Mouse (Mus musculus) limb, embryonic 10.5 days (tissue): ENCODE data around the gene BC024978. TPM values are rescaled to one million over a fixed set of nuclear protein-coding genes. Genes with fewer than 3 reads are reported as not detected.

Source experiments
- DNase-seq: peaks from one replicate; pipeline ENCODE4 v3.0.0-alpha.2; 2017; ENCODE audit warnings: low spot score
- H3K27ac ChIP-seq: fragments of 300-500 bp; sonication (generic); 2 replicates; pipeline ENCODE4 v1.5.1; 2016; ENCODE audit warnings: mild to moderate bottlenecking
- H3K27me3 ChIP-seq: fragments of 300-500 bp; sonication (generic); 2 replicates; pipeline ENCODE4 v1.6.1; 2016; ENCODE audit warnings: low read depth, mild to moderate bottlenecking; ENCODE audit not compliant: poor library complexity, severe bottlenecking
- H3K36me3 ChIP-seq: fragments of 300-500 bp; sonication (generic); 2 replicates; pipeline ENCODE4 v1.6.1; 2016; ENCODE audit warnings: mild to moderate bottlenecking, moderate library complexity
- H3K4me1 ChIP-seq: fragments of 300-500 bp; sonication (generic); 2 replicates; pipeline ENCODE4 v1.6.1; 2016
- H3K4me3 ChIP-seq: fragments of 300-500 bp; sonication (generic); 2 replicates; pipeline ENCODE4 v1.5.1; 2016; ENCODE audit warnings: mild to moderate bottlenecking, moderate library complexity
- H3K9me3 ChIP-seq: fragments of 300-500 bp; sonication (generic); replicated peaks from 2 replicates; pipeline ENCODE4 v1.6.1; 2016; ENCODE audit warnings: mild to moderate bottlenecking
- WGBS: fragments of 180-500 bp; shearing (Covaris S2); methylation state at CpG from one replicate; pipeline ENCODE4 v1.1.7; 2016; 5-methylcytosine and 5-hydroxymethylcytosine counted together
- polyA plus RNA-seq: library from polyadenylated mRNA; unstranded; fragments of >200 nt; fragmentation: Nextera tagmentation; extraction: Ambion mirVana; gene quantifications from 2 replicates; pipeline ENCODE4 v1.2.1, GENCODE M21; 2016

Gene BC024978
- polyA plus RNA-seq, 1 experiment from 2014 or later: 4.5 TPM

- WGBS: 5% methylated on average over 8 of the region's 8 CpGs
- peaks cover 55% of the 10 kb centered on the region for H3K36me3 ChIP-seq
- peaks cover 50% of the 10 kb centered on the region for H3K4me1 ChIP-seq
- H3K27ac ChIP-seq: peak overlapping the region; percentile 98
- peak overlapping the region; percentile 66 for H3K4me3 ChIP-seq
- H3K9me3 ChIP-seq: no peaks in the 10 kb centered on the region
- DNase-seq: no peak
- H3K27me3 ChIP-seq: no peaks in the 10 kb centered on the region
Measured at GRCm38 (mm10) chr7:27165696-27166095, 29.9 kb upstream of the BC024978 start.

GRCm38 (mm10) chr7:27166229-27166613 is 29.4 kb upstream of the BC024978 start:
- Histone ChIP-seq H3K9me3 (no peaks in the 10 kb centered on the region), H3K36me3 (peaks cover 53% of the 10 kb centered on the region), H3K27me3 (no peaks in the 10 kb centered on the region), H3K4me1 (peaks cover 50% of the 10 kb centered on the region), H3K4me3 (peak overlapping the region; percentile 66), H3K27ac (peak overlapping the region; percentile 98)
- DNase-seq: peak; percentile 90
- under 1% methylated on average over 42 of the region's 43 CpGs for WGBS

GRCm38 (mm10) chr7:27166614-27167474 is 28.7 kb upstream of the BC024978 start, which contains the start of gene Egln2:
Gene Egln2 (minus strand): TSS chr7:27166802.
- Histone ChIP-seq H3K27ac (peak within 1 kb of the TSS; percentile 98), H3K9me3 (no peaks in the 10 kb centered on the region), H3K4me1 (peaks cover 46% of the 10 kb centered on the region), H3K4me3 (peak within 1 kb of the TSS; percentile 66), H3K36me3 (peaks cover 50% of the 10 kb centered on the region), H3K27me3 (no peaks in the 10 kb centered on the region)
- WGBS: 2% methylated on average over 61 of the region's 61 CpGs
- DNase-seq: peak; percentile 99

DNA sequence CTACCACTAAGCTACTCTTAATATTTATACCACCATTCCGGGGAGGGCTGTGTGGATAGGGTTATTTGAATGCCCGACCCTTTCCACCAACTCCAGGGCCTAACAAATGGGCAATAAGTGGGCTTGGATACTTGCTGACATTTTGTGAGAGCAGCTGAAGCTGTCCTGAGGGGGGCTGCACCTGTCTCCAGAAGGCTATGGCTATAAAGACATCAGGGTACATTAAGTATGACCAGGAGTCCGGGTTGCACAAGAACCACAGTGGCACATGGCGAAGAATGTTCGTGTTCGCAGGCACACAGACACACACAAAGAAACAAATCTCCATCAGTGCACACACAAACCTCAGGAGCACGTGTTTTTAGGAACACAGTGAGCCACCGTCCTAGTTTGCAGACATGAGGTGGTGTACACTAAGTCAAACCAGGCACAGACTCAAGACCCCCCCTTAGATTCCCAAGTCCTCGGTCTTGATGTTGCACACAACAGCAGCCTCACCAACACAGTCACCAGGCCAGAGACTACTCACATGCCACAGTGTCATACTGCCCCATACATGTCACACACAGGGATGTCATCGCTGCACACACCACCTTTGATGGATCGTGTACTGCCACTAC is 28.0 kb upstream of the BC024978 start:
- 82% methylated on average over 11 of the region's 11 CpGs for WGBS
- DNase-seq: no peak
- Histone ChIP-seq H3K27ac (peak overlapping the region; percentile 98), H3K4me1 (peaks cover 42% of the 10 kb centered on the region), H3K9me3 (no peaks in the 10 kb centered on the region), H3K4me3 (peak overlapping the region; percentile 66), H3K36me3 (peaks cover 50% of the 10 kb centered on the region), H3K27me3 (no peaks in the 10 kb centered on the region)

- no peak for DNase-seq
- Histone ChIP-seq H3K36me3 (peaks cover 50% of the 10 kb centered on the region), H3K27me3 (no peaks in the 10 kb centered on the region), H3K4me1 (peaks cover 34% of the 10 kb centered on the region), H3K4me3 (no peak overlapping the region), H3K9me3 (no peaks in the 10 kb centered on the region), H3K27ac (no peak overlapping the region)
- WGBS: 80% methylated on average over 5 of the region's 5 CpGs
Measured at GRCm38 (mm10) chr7:27168371-27168770, 27.2 kb upstream of the BC024978 start.

DNA sequence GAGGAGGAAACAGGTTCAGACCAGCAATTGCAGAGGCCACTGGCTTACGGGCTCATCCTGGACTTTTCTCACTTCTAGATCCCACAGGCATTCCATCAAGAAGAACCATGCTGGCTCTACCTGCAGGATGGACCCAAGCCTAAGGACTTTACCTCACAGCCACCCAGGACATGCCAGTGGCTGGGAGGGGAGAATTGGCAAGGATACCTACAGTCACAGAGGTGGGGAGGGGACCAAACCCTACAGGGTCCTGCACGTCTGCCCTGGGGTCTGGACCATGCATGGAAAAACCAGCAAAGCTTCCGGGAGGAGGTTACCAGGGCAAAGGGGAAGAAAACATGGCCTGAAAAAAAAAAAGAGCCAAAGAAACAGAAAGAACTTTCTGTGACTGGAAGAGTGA is 24.6 kb upstream of the BC024978 start:
- 98% methylated on average over 3 of the region's 3 CpGs for WGBS
- H3K4me3 ChIP-seq: no peak overlapping the region
- no peak overlapping the region for H3K27ac ChIP-seq
- no peak for DNase-seq
- no peaks in the 10 kb centered on the region for H3K9me3 ChIP-seq
- H3K27me3 ChIP-seq: no peaks in the 10 kb centered on the region
- H3K36me3 ChIP-seq: peaks cover 50% of the 10 kb centered on the region
- H3K4me1 ChIP-seq: peaks cover 10% of the 10 kb centered on the region

- H3K27me3 ChIP-seq: no peaks in the 10 kb centered on the region
- H3K4me1 ChIP-seq: peaks cover 9% of the 10 kb centered on the region; the same call in 1 of the 2 replicates
- H3K4me3 ChIP-seq: no peak overlapping the region
- WGBS: 96% methylated on average over 15 of the region's 15 CpGs
- peaks cover 46% of the 10 kb centered on the region for H3K36me3 ChIP-seq
- DNase-seq: no peak
- no peak overlapping the region for H3K27ac ChIP-seq
- no peaks in the 10 kb centered on the region for H3K9me3 ChIP-seq
Measured at GRCm38 (mm10) chr7:27174496-27174895, 21.1 kb upstream of the BC024978 start.

DNA sequence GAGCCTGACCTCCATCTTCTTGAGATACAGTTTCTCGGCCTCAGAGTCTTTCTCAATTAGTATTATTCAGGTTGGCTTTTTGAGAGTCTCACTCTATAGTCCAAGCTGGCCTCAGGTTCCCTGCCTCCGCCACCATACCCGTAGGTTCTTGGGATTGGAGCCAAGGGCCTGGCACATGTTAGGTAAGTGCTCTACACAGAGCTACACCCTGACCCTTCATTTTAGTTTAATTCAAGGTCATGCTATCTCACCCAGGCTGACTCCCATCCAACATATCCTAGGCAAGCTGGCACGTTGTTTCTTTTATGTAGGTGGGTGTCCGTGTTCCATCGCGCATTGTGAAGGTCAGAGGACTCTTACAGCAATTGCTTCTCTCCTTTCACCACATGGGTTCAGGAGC is 20.7 kb upstream of the BC024978 start:
- peaks cover 45% of the 10 kb centered on the region for H3K36me3 ChIP-seq
- no peaks in the 10 kb centered on the region for H3K27me3 ChIP-seq
- H3K4me1 ChIP-seq: peaks cover 11% of the 10 kb centered on the region; the same call in 1 of the 2 replicates
- no peak overlapping the region for H3K27ac ChIP-seq
- 95% methylated on average over 7 of the region's 7 CpGs for WGBS
- no peaks in the 10 kb centered on the region for H3K9me3 ChIP-seq
- DNase-seq: no peak
- H3K4me3 ChIP-seq: no peak overlapping the region

DNA sequence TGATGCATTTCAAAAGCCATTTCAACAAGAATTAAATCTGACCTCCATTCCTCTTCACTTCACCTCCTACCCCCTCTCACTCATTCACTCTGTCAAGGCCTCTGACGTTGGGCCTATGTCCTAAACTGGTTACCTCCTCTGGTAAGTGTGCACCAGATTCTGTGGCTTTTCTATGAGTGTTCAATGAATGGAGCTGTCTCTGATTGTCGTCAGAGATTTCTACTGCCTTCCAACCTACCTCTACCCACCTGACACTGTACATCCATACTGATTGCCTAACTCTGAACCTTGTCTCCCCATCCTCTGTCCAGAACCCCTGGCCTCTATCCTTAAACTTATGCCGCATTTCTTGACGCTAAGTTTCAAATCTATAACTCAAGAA is 17.6 kb upstream of the BC024978 start:
- WGBS: 26% methylated on average over 4 of the region's 4 CpGs
- Histone ChIP-seq H3K9me3 (no peaks in the 10 kb centered on the region), H3K4me1 (peaks cover 11% of the 10 kb centered on the region; the same call in 1 of the 2 replicates), H3K27ac (peak overlapping the region; percentile 90; the same call in 1 of the 2 replicates), H3K4me3 (peak overlapping the region; percentile 68), H3K27me3 (no peaks in the 10 kb centered on the region), H3K36me3 (peaks cover 31% of the 10 kb centered on the region)
- no peak for DNase-seq

DNA sequence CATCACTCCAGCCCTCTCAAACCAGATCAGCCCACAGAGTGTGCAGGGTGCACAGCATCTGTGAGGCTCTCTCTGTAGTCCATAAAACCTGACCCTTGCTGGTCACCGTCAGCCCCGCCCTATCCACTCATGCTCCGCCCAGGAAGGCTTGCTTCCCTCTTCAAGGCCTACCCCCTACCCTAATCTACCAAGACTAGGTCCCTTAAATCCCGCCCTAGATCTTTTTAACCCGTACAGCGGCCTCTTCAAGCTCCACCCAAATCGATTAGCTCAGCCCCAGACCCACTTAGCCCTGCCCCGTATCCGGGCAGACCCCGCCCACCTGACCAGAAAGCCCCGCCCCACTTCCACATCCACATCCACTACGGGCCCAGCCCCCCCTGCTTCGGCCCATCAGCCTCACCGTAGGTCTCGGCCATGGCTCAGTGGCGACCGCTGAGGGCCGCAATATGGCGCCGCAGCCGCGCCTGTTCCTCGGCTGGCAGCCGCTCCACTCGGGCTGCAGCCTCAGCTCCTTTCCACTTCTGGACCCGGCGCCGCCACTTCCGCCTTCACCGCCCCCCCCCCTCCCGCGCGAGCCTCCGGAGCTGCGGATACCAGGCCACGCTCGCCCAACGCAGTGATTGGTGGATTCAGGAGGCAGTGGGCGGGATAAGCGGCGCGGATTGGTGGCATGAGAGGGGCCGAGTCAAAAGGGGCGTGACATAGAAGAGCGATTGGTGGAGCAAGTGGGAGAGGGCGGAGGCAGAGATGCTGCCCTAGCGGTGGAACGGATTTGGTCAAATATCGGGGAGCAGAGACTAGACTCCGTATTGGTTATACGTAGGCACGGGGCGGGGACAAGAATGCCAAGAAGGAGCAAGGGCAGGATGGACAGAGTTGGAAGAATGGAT is 17.0 kb upstream of the BC024978 start, which contains the start of gene Rab4b:
TSS of gene Rab4b (minus strand) at position 573 of the 893 bp plus-strand sequence.
- peaks cover 11% of the 10 kb centered on the region; the same call in 1 of the 2 replicates for H3K4me1 ChIP-seq
- under 1% methylated on average over 52 of the region's 53 CpGs for WGBS

GRCm38 (mm10) chr7:27179217-27179918 is 16.2 kb upstream of the BC024978 start:
- no peaks in the 10 kb centered on the region for H3K9me3 ChIP-seq
- no peaks in the 10 kb centered on the region for H3K27me3 ChIP-seq
- peak overlapping the region; percentile 68 for H3K4me3 ChIP-seq
- peaks cover 29% of the 10 kb centered on the region for H3K36me3 ChIP-seq
- H3K27ac ChIP-seq: peak overlapping the region; percentile 90
- no peak for DNase-seq
- WGBS: 49% methylated on average over 16 of the region's 16 CpGs
- peaks cover 11% of the 10 kb centered on the region; the same call in 1 of the 2 replicates for H3K4me1 ChIP-seq

More for the DNA sequence above, 17.0 kb upstream of the BC024978 start, which contains the start of gene Rab4b:
- DNase-seq: peak; percentile 98
- Histone ChIP-seq H3K36me3 (peaks cover 31% of the 10 kb centered on the region), H3K4me3 (peak within 1 kb of the TSS; percentile 68), H3K27ac (peak within 1 kb of the TSS; percentile 90), H3K9me3 (no peaks in the 10 kb centered on the region), H3K27me3 (no peaks in the 10 kb centered on the region)

GRCm38 (mm10) chr7:27180036-27180435 is 15.5 kb upstream of the BC024978 start:
- Histone ChIP-seq H3K9me3 (no peaks in the 10 kb centered on the region), H3K4me3 (no peak overlapping the region), H3K27ac (no peak overlapping the region), H3K4me1 (peaks cover 11% of the 10 kb centered on the region; the same call in 1 of the 2 replicates), H3K36me3 (peaks cover 30% of the 10 kb centered on the region), H3K27me3 (no peaks in the 10 kb centered on the region)
- 88% methylated on average over 5 of the region's 5 CpGs for WGBS
- no peak for DNase-seq
